Mouse (Mus musculus) MEL (cell line): Measurements from ENCODE around the gene Frrs1. TPM values are rescaled to one million over a fixed set of nuclear protein-coding genes. Genes with fewer than 3 reads are reported as not detected.

Experiments
- DNase-seq: peaks from one replicate; pipeline ENCODE4 v3.0.0; 2011; ENCODE audit warnings: low read depth, low spot score
- H3K27ac ChIP-seq: 2 replicates; pipeline ENCODE4 v1.5.1; 2012; ENCODE audit warnings: low read depth, mild to moderate bottlenecking, control low read depth, low read length, moderate library complexity; ENCODE audit not compliant: control insufficient read depth
- H3K27me3 ChIP-seq, 2 experiments: fragments of 150-350 bp in 1 of 2; sonication (generic) in 1 of 2; 2 replicates each; pipeline ENCODE4 v1.6.1; 2012; ENCODE audit warnings: low read length in 2 of 2, mild to moderate bottlenecking in 2 of 2, improper control_type of control experiment in 1 of 2, moderate library complexity in 1 of 2; ENCODE audit not compliant: insufficient read depth in 2 of 2, control insufficient read depth in 1 of 2
- H3K36me3 ChIP-seq, 2 experiments: 2 replicates each; pipeline ENCODE4 v1.6.1; 2012 to 2014; ENCODE audit warnings: low read length in 2 of 2, improper control_type of control experiment in 1 of 2, inconsistent platforms in 1 of 2, mild to moderate bottlenecking in 1 of 2; ENCODE audit not compliant: insufficient read depth in 2 of 2, control insufficient read depth in 1 of 2
- H3K4me1 ChIP-seq, 2 experiments: fragments of 150-350 bp in 1 of 2; sonication (generic) in 1 of 2; 2 replicates each; pipeline ENCODE4 v1.6.1; 2012; ENCODE audit warnings: low read length in 2 of 2, improper control_type of control experiment in 1 of 2, mild to moderate bottlenecking in 1 of 2; ENCODE audit not compliant: insufficient read depth in 2 of 2, control insufficient read depth in 1 of 2
- H3K4me3 ChIP-seq, 2 experiments: fragments of 150-350 bp in 1 of 2; sonication (generic) in 1 of 2; 2 replicates each; pipeline ENCODE4 v1.5.1; 2012; ENCODE audit warnings: low read depth in 2 of 2, low read length in 2 of 2, mild to moderate bottlenecking in 2 of 2, moderate library complexity in 2 of 2, control low read depth in 1 of 2, improper control_type of control experiment in 1 of 2; ENCODE audit not compliant: control insufficient read depth in 1 of 2, insufficient read depth in 1 of 2
- H3K79me2 ChIP-seq: 2 replicates; pipeline ENCODE4 v1.6.1; 2012; ENCODE audit warnings: mild to moderate bottlenecking, low read length, moderate library complexity; ENCODE audit not compliant: control insufficient read depth, poor library complexity, insufficient read depth
- H3K9ac ChIP-seq: 2 replicates; pipeline ENCODE4 v1.6.1; 2012; ENCODE audit warnings: low read depth, mild to moderate bottlenecking, control low read depth, low read length, moderate library complexity; ENCODE audit not compliant: control insufficient read depth, poor library complexity, severe bottlenecking
- H3K9me3 ChIP-seq: fragments of 150-350 bp; sonication (generic); replicated peaks from 2 replicates; pipeline ENCODE4 v1.6.1; 2012; ENCODE audit warnings: mild to moderate bottlenecking, low read length, improper control_type of control experiment, moderate library complexity; ENCODE audit not compliant: insufficient read depth
- BHLHE40 ChIP-seq: IDR thresholded peaks from 2 replicates; pipeline ENCODE4 v1.6.1; 2012; ENCODE audit warnings: low read depth, mild to moderate bottlenecking, inconsistent platforms, low read length, improper control_type of control experiment, borderline replicate concordance
- CHD1 ChIP-seq: IDR thresholded peaks from 2 replicates; pipeline ENCODE4 v1.6.1; 2012; ENCODE audit warnings: low read depth, mild to moderate bottlenecking, inconsistent platforms, low read length, improper control_type of control experiment
- CHD2 ChIP-seq: IDR thresholded peaks from 2 replicates; pipeline ENCODE4 v1.6.1; 2011; ENCODE audit warnings: low read length, improper control_type of control experiment
- E2F4 ChIP-seq: IDR thresholded peaks from 2 replicates; pipeline ENCODE4 v1.6.1; 2011; ENCODE audit warnings: low read depth, low read length, improper control_type of control experiment, borderline replicate concordance
- ELF1 ChIP-seq: IDR thresholded peaks from 2 replicates; pipeline ENCODE4 v1.6.1; 2014; ENCODE audit warnings: low read depth, mild to moderate bottlenecking, inconsistent platforms, low read length, improper control_type of control experiment, moderate library complexity
- EP300 ChIP-seq, 2 experiments: IDR thresholded peaks; 2 replicates each; pipeline ENCODE4 v1.6.1; 2011; ENCODE audit warnings: improper control_type of control experiment in 2 of 2, low read length in 2 of 2, low read depth in 1 of 2, mild to moderate bottlenecking in 1 of 2
- GATA1 ChIP-seq: IDR thresholded peaks from 2 replicates; pipeline ENCODE4 v1.6.1; 2011; ENCODE audit warnings: low read depth, low read length, improper control_type of control experiment
- MAX ChIP-seq: IDR thresholded peaks from 2 replicates; pipeline ENCODE4 v1.6.1; 2011; ENCODE audit warnings: low read length, improper control_type of control experiment
- MEF2A ChIP-seq: IDR thresholded peaks from 2 replicates; pipeline ENCODE4 v1.6.1; 2014; ENCODE audit warnings: low read depth, mild to moderate bottlenecking, inconsistent platforms, low read length, improper control_type of control experiment; ENCODE audit not compliant: poor library complexity, insufficient replicate concordance, severe bottlenecking; ENCODE audit errors: extremely low read depth
- MXI1 ChIP-seq: IDR thresholded peaks from 2 replicates; pipeline ENCODE4 v1.6.1; 2011; ENCODE audit warnings: mild to moderate bottlenecking, low read depth, low read length, improper control_type of control experiment
- MYB ChIP-seq: IDR thresholded peaks from 2 replicates; pipeline ENCODE4 v1.6.1; 2011; ENCODE audit warnings: mild to moderate bottlenecking, low read depth, low read length, improper control_type of control experiment
- MYC ChIP-seq: IDR thresholded peaks from 2 replicates; pipeline ENCODE4 v1.6.1; 2011; ENCODE audit warnings: low read depth, mild to moderate bottlenecking, low read length, improper control_type of control experiment, moderate library complexity
- NELFE ChIP-seq: IDR thresholded peaks from 2 replicates; pipeline ENCODE4 v1.6.1; 2011; ENCODE audit warnings: low read depth, low read length, improper control_type of control experiment
- NRF1 ChIP-seq: IDR thresholded peaks from 2 replicates; pipeline ENCODE4 v1.6.1; 2014; ENCODE audit warnings: low read depth, mild to moderate bottlenecking, inconsistent platforms, low read length, improper control_type of control experiment, moderate library complexity; ENCODE audit not compliant: poor library complexity, insufficient read depth, severe bottlenecking
- POLR2A ChIP-seq, 2 experiments: IDR thresholded peaks; 2 replicates each; pipeline ENCODE4 v1.6.1; 2011 to 2012; ENCODE audit warnings: low read length in 2 of 2, mild to moderate bottlenecking in 2 of 2, control low read depth in 1 of 2, improper control_type of control experiment in 1 of 2, low read depth in 1 of 2, moderate library complexity in 1 of 2; ENCODE audit not compliant: control insufficient read depth in 1 of 2, insufficient read depth in 1 of 2, poor library complexity in 1 of 2
- RCOR1 ChIP-seq: IDR thresholded peaks from 2 replicates; pipeline ENCODE4 v1.6.1; 2012; ENCODE audit warnings: low read depth, mild to moderate bottlenecking, inconsistent platforms, low read length, improper control_type of control experiment
- SMC3 ChIP-seq: IDR thresholded peaks from 2 replicates; pipeline ENCODE4 v1.6.1; 2011; ENCODE audit warnings: low read depth, low read length, improper control_type of control experiment
- TAL1 ChIP-seq: IDR thresholded peaks from 2 replicates; pipeline ENCODE4 v1.6.1; 2012; ENCODE audit warnings: mild to moderate bottlenecking, inconsistent platforms, low read length, moderate library complexity, mixed read lengths
- TBP ChIP-seq: IDR thresholded peaks from 2 replicates; pipeline ENCODE4 v1.8.0; 2011; ENCODE audit warnings: low read depth, low read length, improper control_type of control experiment
- UBTF ChIP-seq: IDR thresholded peaks from 2 replicates; pipeline ENCODE4 v1.6.1; 2012; ENCODE audit warnings: low read depth, mild to moderate bottlenecking, inconsistent platforms, low read length, improper control_type of control experiment, moderate library complexity, borderline replicate concordance; ENCODE audit not compliant: insufficient read depth
- ZC3H11A ChIP-seq: IDR thresholded peaks from 2 replicates; pipeline ENCODE4 v1.6.1; 2012; ENCODE audit warnings: low read depth, mild to moderate bottlenecking, inconsistent platforms, low read length, improper control_type of control experiment
- ZMIZ1 ChIP-seq: IDR thresholded peaks from 2 replicates; pipeline ENCODE4 v1.6.1; 2012; ENCODE audit warnings: low read depth, mild to moderate bottlenecking, inconsistent platforms, low read length, improper control_type of control experiment, moderate library complexity
- ZNF384 ChIP-seq: IDR thresholded peaks from 2 replicates; pipeline ENCODE4 v1.6.1; 2012; ENCODE audit warnings: low read depth, mild to moderate bottlenecking, inconsistent platforms, low read length, improper control_type of control experiment
- polyA plus RNA-seq, 2 experiments: library from polyadenylated mRNA; stranded (reverse) in 1 of 2; unstranded in 1 of 2; fragments of >175 nt in 1 of 2; fragments of >200 nt in 1 of 2; gene quantifications; 2 replicates each; pipeline versions ENCODE4 v1.2.1 to v1.2.4; 2012; ENCODE audit warnings: low replicate concordance in 2 of 2, low read depth in 1 of 2; ENCODE audit not compliant: insufficient read length in 2 of 2, insufficient read depth in 1 of 2, missing spikeins in 1 of 2
- total RNA-seq: library from RNA; depleted of rRNA; stranded (reverse); fragments of 300-350 nt; gene quantifications from 2 replicates; pipeline ENCODE4 v1.2.3, GENCODE M21; 2012

The Frrs1 gene
- total and polyA plus RNA-seq, 3 experiments: 78.5 to 625 (median 84.6) TPM

- Histone ChIP-seq H3K27me3 (peaks cover 1 to 3% of the 10 kb centered on the region in 2 experiments; a peak in 3 of 4 replicates), H3K4me1 (peaks cover 0 to 5% of the 10 kb centered on the region in 2 experiments; a peak in 2 of 4 replicates), H3K9ac (no peak overlapping the region), H3K9me3 (no peaks in the 10 kb centered on the region), H3K79me2 (no peaks in the 10 kb centered on the region), H3K4me3 (no peak overlapping the region), H3K27ac (no peak overlapping the region), H3K36me3 (no peaks in the 10 kb centered on the region)
- TF ChIP-seq MEF2A (no peak), TAL1 (no peak), NELFE (no peak), MYC (no peak), TBP (no peak), MYB (no peak), EP300 (IDR thresholded peaks at IDR 0.05; ENCODE audit: low read depth in 1 of 2, low read length in 2 of 2) (no peak)
- DNase-seq: no peak
These were observed 43.9 kb upstream of the Frrs1 start for GRCm38 (mm10) chr3:116815305-116815797.

GRCm38 (mm10) chr3:116815916-116816315 is 43.3 kb upstream of the Frrs1 start:
- H3K27me3 ChIP-seq: peaks cover 1 to 3% of the 10 kb centered on the region in 2 experiments; a peak in 3 of 4 replicates
- DNase-seq: no peak
- no peak overlapping the region for H3K4me3 ChIP-seq
- peaks cover 0 to 5% of the 10 kb centered on the region in 2 experiments; a peak in 2 of 4 replicates for H3K4me1 ChIP-seq
- no peaks in the 10 kb centered on the region for H3K9me3 ChIP-seq
- H3K36me3 ChIP-seq: no peaks in the 10 kb centered on the region
- no peak overlapping the region for H3K9ac ChIP-seq
- H3K27ac ChIP-seq: no peak overlapping the region
- no peak for TF ChIP-seq ZNF384
- no peak for TF ChIP-seq GATA1
- no peak for TF ChIP-seq MXI1
- no peak for TF ChIP-seq RCOR1
- TF ChIP-seq CHD1: no peak
- TF ChIP-seq POLR2A (IDR thresholded peaks at IDR 0.05; ENCODE audit: control insufficient read depth in 1 of 2, insufficient read depth in 1 of 2, low read depth in 1 of 2, low read length in 2 of 2, poor library complexity in 1 of 2): no peak
- no peak for TF ChIP-seq ZC3H11A
- H3K79me2 ChIP-seq: no peaks in the 10 kb centered on the region

- TF ChIP-seq POLR2A (IDR thresholded peaks at IDR 0.05; ENCODE audit: control insufficient read depth in 1 of 2, insufficient read depth in 1 of 2, low read depth in 1 of 2, low read length in 2 of 2, poor library complexity in 1 of 2): no peak
- TF ChIP-seq SMC3: no peak
- TF ChIP-seq BHLHE40: no peak
- TF ChIP-seq EP300 (IDR thresholded peaks at IDR 0.05; ENCODE audit: low read depth in 1 of 2, low read length in 2 of 2): no peak
- TF ChIP-seq ELF1: no peak
- TF ChIP-seq ZMIZ1: no peak
- TF ChIP-seq NELFE: no peak
- no peak for TF ChIP-seq ZNF384
- no peak for TF ChIP-seq E2F4
- TF ChIP-seq MAX: no peak
- no peak for TF ChIP-seq UBTF
- no peak for TF ChIP-seq MYC
- TF ChIP-seq NRF1: no peak
- no peak for TF ChIP-seq CHD2
- no peak for TF ChIP-seq GATA1
- Histone ChIP-seq H3K4me1 (peaks cover 0 to 2% of the 10 kb centered on the region in 2 experiments; a peak in 1 of 4 replicates), H3K4me3 (no peak overlapping the region), H3K27ac (no peak overlapping the region), H3K36me3 (no peaks in the 10 kb centered on the region), H3K9me3 (no peaks in the 10 kb centered on the region), H3K27me3 (peaks cover 1 to 3% of the 10 kb centered on the region in 2 experiments; a peak in 3 of 4 replicates), H3K9ac (no peak overlapping the region), H3K79me2 (no peaks in the 10 kb centered on the region)
- no peak for DNase-seq
These were observed 42.5 kb upstream of the Frrs1 start for GRCm38 (mm10) chr3:116816674-116817215.
